Mouse (Mus musculus) bone marrow, adult 2 months (tissue): ENCODE measurements around the gene Wdr1.

Experiments
- CTCF ChIP-seq: fragments of 200-500 bp; IDR thresholded peaks from 2 replicates; pipeline ENCODE4 v1.5.1; 2011; ENCODE audit warnings: low read length, control low read depth; ENCODE audit not compliant: control insufficient read depth, insufficient read depth
- POLR2A ChIP-seq: fragments of 200-500 bp; IDR thresholded peaks from 2 replicates; pipeline ENCODE4 v1.6.1; 2011; ENCODE audit warnings: low read depth, mild to moderate bottlenecking, control low read depth, low read length, borderline replicate concordance; ENCODE audit not compliant: control insufficient read depth

DNA sequence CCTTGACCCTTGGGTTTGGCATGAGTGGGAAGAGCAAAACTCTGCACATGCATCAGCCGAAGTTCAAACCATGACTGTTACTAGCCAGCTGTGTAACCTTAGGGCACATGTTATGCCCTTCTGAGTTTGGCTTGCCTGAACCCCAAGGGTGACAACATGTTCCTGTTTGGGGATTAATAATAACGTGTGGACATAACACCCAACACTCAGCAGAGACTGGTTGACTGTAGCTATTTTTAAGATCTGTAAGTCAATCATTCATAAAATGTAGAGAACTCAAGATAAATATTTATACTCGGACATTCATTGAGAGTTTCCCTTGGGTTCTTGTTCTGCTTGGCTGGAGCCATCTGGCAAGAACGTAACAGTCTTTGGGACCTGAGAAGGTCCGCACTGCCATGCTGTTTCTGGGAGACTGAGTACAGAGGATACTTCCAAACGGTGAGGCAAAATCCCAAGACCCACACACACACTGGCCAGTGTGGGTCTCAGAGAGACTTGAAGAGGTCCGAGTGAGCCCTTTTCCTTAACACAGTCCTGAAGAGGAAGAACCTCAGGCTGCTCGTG, 66.4 kb downstream of the Wdr1 start:
- TF ChIP-seq CTCF = no peak
- no peak for TF ChIP-seq POLR2A
